Mouse (Mus musculus): ENCODE data around the gene Macrod2. TPM values are rescaled to one million over a fixed set of nuclear protein-coding genes. Genes with fewer than 3 reads are reported as not detected.
A peak's percentile ranks its signal among the peaks of the same experiment; 100 is the strongest.

Macrod2 gene
- polyA plus RNA-seq, 1 experiment from 2014 or later: 49.2 TPM

- Histone ChIP-seq H3K4me1 (ENCODE audit: control insufficient read depth, insufficient read depth, low read length) (peaks cover 5% of the 10 kb centered on the region), H3K36me3 (ENCODE audit: control insufficient read depth, insufficient read depth, low read length) (no peaks in the 10 kb centered on the region), H3K27me3 (replicated peaks; ENCODE audit: control insufficient read depth, insufficient read depth, low read length) (no peaks in the 10 kb centered on the region), H3K27ac (ENCODE audit: low read depth, low read length) (no peak overlapping the region), H3K9ac (ENCODE audit: low read length) (no peak overlapping the region), H3K9me3 (replicated peaks; ENCODE audit: control insufficient read depth, low read length) (no peaks in the 10 kb centered on the region), H3K4me2 (ENCODE audit: low read length) (no peak overlapping the region), H3K4me3 (ENCODE audit: low read depth, low read length) (no peak overlapping the region)
- no peak for ATAC-seq
- WGBS: 76% methylated on average over 3 of the region's 3 CpGs
- no peak for DNase-seq (ENCODE audit: low spot score)
Measured at GRCm38 (mm10) chr2:141571360-141571759, 1176.3 kb downstream of the Macrod2 start.

- ATAC-seq (no peak), DNase-seq (ENCODE audit: low spot score) (no peak)
- no peak overlapping the region for H3K9ac ChIP-seq (ENCODE audit: low read length)
- no peaks in the 10 kb centered on the region for H3K36me3 ChIP-seq (ENCODE audit: control insufficient read depth, insufficient read depth, low read length)
- H3K27ac ChIP-seq (ENCODE audit: low read depth, low read length): no peak overlapping the region
- H3K9me3 ChIP-seq (replicated peaks; ENCODE audit: control insufficient read depth, low read length): no peaks in the 10 kb centered on the region
- H3K4me2 ChIP-seq (ENCODE audit: low read length): no peak overlapping the region
- no peak overlapping the region for H3K4me3 ChIP-seq (ENCODE audit: low read depth, low read length)
- peaks cover 9% of the 10 kb centered on the region for H3K4me1 ChIP-seq (ENCODE audit: control insufficient read depth, insufficient read depth, low read length)
- H3K27me3 ChIP-seq (replicated peaks; ENCODE audit: control insufficient read depth, insufficient read depth, low read length): no peaks in the 10 kb centered on the region
Measured at GRCm38 (mm10) chr2:141578206-141578605, 1183.1 kb downstream of the Macrod2 start.

GRCm38 (mm10) chr2:141582431-141582830 lies 1187.3 kb downstream of the Macrod2 start:
- no peaks in the 10 kb centered on the region for H3K27me3 ChIP-seq (replicated peaks; ENCODE audit: control insufficient read depth, insufficient read depth, low read length)
- no peaks in the 10 kb centered on the region for H3K9me3 ChIP-seq (replicated peaks; ENCODE audit: control insufficient read depth, low read length)
- ATAC-seq: no peak
- no peak overlapping the region for H3K9ac ChIP-seq (ENCODE audit: low read length)
- H3K4me2 ChIP-seq (ENCODE audit: low read length): no peak overlapping the region
- peaks cover 4% of the 10 kb centered on the region; the same call in 1 of the 2 replicates for H3K4me1 ChIP-seq (ENCODE audit: control insufficient read depth, insufficient read depth, low read length)
- no peak overlapping the region for H3K27ac ChIP-seq (ENCODE audit: low read depth, low read length)
- DNase-seq (ENCODE audit: low spot score): no peak
- 56% methylated on average over 3 of the region's 3 CpGs for WGBS
- H3K36me3 ChIP-seq (ENCODE audit: control insufficient read depth, insufficient read depth, low read length): no peaks in the 10 kb centered on the region
- H3K4me3 ChIP-seq (ENCODE audit: low read depth, low read length): no peak overlapping the region

GRCm38 (mm10) chr2:141582933-141583332 lies 1187.8 kb downstream of the Macrod2 start:
- H3K4me2 ChIP-seq (ENCODE audit: low read length): no peak overlapping the region
- H3K27ac ChIP-seq (ENCODE audit: low read depth, low read length): no peak overlapping the region
- H3K36me3 ChIP-seq (ENCODE audit: control insufficient read depth, insufficient read depth, low read length): no peaks in the 10 kb centered on the region
- ATAC-seq: no peak
- H3K9me3 ChIP-seq (replicated peaks; ENCODE audit: control insufficient read depth, low read length): no peaks in the 10 kb centered on the region
- DNase-seq (ENCODE audit: low spot score): no peak
- peaks cover 4% of the 10 kb centered on the region; the same call in 1 of the 2 replicates for H3K4me1 ChIP-seq (ENCODE audit: control insufficient read depth, insufficient read depth, low read length)
- no peak overlapping the region for H3K9ac ChIP-seq (ENCODE audit: low read length)
- H3K27me3 ChIP-seq (replicated peaks; ENCODE audit: control insufficient read depth, insufficient read depth, low read length): no peaks in the 10 kb centered on the region
- WGBS: 7% methylated on average over 4 of the region's 4 CpGs
- no peak overlapping the region for H3K4me3 ChIP-seq (ENCODE audit: low read depth, low read length)

GRCm38 (mm10) chr2:141587290-141587689 lies 1192.2 kb downstream of the Macrod2 start:
- no peaks in the 10 kb centered on the region for H3K27me3 ChIP-seq (replicated peaks; ENCODE audit: control insufficient read depth, insufficient read depth, low read length)
- no peak overlapping the region for H3K27ac ChIP-seq (ENCODE audit: low read depth, low read length)
- WGBS: 62% methylated on average over 2 of the region's 2 CpGs
- peaks cover 4% of the 10 kb centered on the region; the same call in 1 of the 2 replicates for H3K4me1 ChIP-seq (ENCODE audit: control insufficient read depth, insufficient read depth, low read length)
- ATAC-seq: no peak
- H3K9me3 ChIP-seq (replicated peaks; ENCODE audit: control insufficient read depth, low read length): no peaks in the 10 kb centered on the region
- no peak overlapping the region for H3K9ac ChIP-seq (ENCODE audit: low read length)
- no peak overlapping the region for H3K4me2 ChIP-seq (ENCODE audit: low read length)
- no peak overlapping the region for H3K4me3 ChIP-seq (ENCODE audit: low read depth, low read length)
- DNase-seq (ENCODE audit: low spot score): no peak
- H3K36me3 ChIP-seq (ENCODE audit: control insufficient read depth, insufficient read depth, low read length): no peaks in the 10 kb centered on the region

- Histone ChIP-seq H3K9me3 (replicated peaks; ENCODE audit: control insufficient read depth, low read length) (no peaks in the 10 kb centered on the region), H3K27ac (ENCODE audit: low read depth, low read length) (no peak overlapping the region), H3K4me1 (ENCODE audit: control insufficient read depth, insufficient read depth, low read length) (no peaks in the 10 kb centered on the region), H3K4me3 (ENCODE audit: low read depth, low read length) (no peak overlapping the region), H3K27me3 (replicated peaks; ENCODE audit: control insufficient read depth, insufficient read depth, low read length) (no peaks in the 10 kb centered on the region), H3K9ac (ENCODE audit: low read length) (no peak overlapping the region), H3K36me3 (ENCODE audit: control insufficient read depth, insufficient read depth, low read length) (no peaks in the 10 kb centered on the region), H3K4me2 (ENCODE audit: low read length) (no peak overlapping the region)
- 91% methylated on average over 4 of the region's 4 CpGs for WGBS
- no peak for DNase-seq (ENCODE audit: low spot score)
- ATAC-seq: no peak
Measured at GRCm38 (mm10) chr2:141591326-141591725, 1196.2 kb downstream of the Macrod2 start.

DNA sequence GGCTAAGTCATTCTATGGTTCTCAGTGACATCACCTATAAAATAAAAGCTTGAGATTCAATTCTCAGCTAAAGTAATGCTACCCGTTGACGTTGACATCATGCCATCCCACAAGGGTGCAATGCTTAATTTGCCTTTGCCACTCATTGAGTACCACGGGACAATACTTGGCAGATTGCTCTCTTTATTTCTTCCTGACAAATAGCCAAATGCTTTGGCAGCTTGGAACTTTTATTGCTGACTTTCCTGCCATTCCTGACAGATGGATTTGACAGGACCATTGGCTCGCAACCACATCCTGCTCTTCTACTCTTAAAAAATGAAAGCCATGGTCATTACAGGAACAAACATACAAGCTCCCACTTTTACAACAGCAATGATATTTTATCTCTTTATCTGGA lies 1199.7 kb downstream of the Macrod2 start:
- Histone ChIP-seq H3K9me3 (replicated peaks; ENCODE audit: control insufficient read depth, low read length) (no peaks in the 10 kb centered on the region), H3K4me2 (ENCODE audit: low read length) (no peak overlapping the region), H3K27me3 (replicated peaks; ENCODE audit: control insufficient read depth, insufficient read depth, low read length) (no peaks in the 10 kb centered on the region), H3K4me1 (ENCODE audit: control insufficient read depth, insufficient read depth, low read length) (no peaks in the 10 kb centered on the region), H3K36me3 (ENCODE audit: control insufficient read depth, insufficient read depth, low read length) (no peaks in the 10 kb centered on the region), H3K9ac (ENCODE audit: low read length) (no peak overlapping the region), H3K4me3 (ENCODE audit: low read depth, low read length) (no peak overlapping the region), H3K27ac (ENCODE audit: low read depth, low read length) (no peak overlapping the region)
- WGBS: 56% methylated on average over 4 of the region's 4 CpGs
- ATAC-seq (no peak), DNase-seq (ENCODE audit: low spot score) (peak; percentile 56)

DNA sequence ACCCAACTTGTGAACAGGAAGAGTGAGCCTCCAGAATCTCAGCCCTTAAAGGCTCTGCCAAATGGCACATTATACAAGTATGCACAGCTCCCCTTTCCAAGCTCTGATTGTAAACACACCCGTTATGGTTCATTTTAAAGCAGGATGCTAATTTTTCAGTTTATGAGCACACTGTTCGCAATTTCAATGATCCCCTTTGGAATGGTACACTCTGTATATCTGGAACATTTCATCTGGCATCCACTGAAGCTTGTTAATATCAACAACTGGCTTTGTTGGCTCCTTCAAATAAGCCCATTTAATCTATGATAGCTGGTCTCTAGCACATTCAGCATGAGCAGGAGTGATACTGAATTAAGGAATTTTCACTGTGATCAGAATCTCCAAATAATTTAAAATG lies 1222.6 kb downstream of the Macrod2 start:
- peak; percentile 32; the same call in 1 of the 2 replicates for ATAC-seq
- H3K27ac ChIP-seq (ENCODE audit: low read depth, low read length): no peak overlapping the region

DNA sequence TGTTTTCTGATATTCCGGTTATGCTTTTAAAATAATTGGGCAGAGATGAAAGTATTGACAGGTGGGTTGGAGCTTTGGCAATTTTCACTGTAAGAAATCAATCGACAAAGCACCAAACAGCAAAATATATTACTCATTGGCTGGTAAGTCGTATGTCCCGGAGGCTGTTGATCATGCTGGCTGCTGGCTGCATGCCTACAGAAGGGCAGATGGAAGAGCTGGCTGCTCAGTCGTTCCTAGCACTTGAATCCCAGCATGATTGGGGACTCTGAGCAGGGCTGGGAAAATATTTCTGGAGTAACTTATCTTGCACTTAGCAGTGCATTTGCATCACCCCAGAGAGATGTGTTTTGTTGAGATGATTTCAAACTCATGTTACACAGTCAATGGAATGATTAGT lies 1223.1 kb downstream of the Macrod2 start:
- H3K9ac ChIP-seq (ENCODE audit: low read length): no peak overlapping the region
- H3K4me3 ChIP-seq (ENCODE audit: low read depth, low read length): no peak overlapping the region
- no peak overlapping the region for H3K27ac ChIP-seq (ENCODE audit: low read depth, low read length)
- ATAC-seq: peak; percentile 83; the same call in 1 of the 2 replicates
- no peaks in the 10 kb centered on the region for H3K4me1 ChIP-seq (ENCODE audit: control insufficient read depth, insufficient read depth, low read length)
- H3K36me3 ChIP-seq (ENCODE audit: control insufficient read depth, insufficient read depth, low read length): no peaks in the 10 kb centered on the region
- H3K9me3 ChIP-seq (replicated peaks; ENCODE audit: control insufficient read depth, low read length): no peaks in the 10 kb centered on the region
- no peaks in the 10 kb centered on the region for H3K27me3 ChIP-seq (replicated peaks; ENCODE audit: control insufficient read depth, insufficient read depth, low read length)
- WGBS: 63% methylated on average over 5 of the region's 5 CpGs
- H3K4me2 ChIP-seq (ENCODE audit: low read length): no peak overlapping the region
- DNase-seq (ENCODE audit: low spot score): peak; percentile 79

More for the DNA sequence above, 1222.6 kb downstream of the Macrod2 start:
- Histone ChIP-seq H3K4me1 (ENCODE audit: control insufficient read depth, insufficient read depth, low read length) (no peaks in the 10 kb centered on the region), H3K9ac (ENCODE audit: low read length) (no peak overlapping the region), H3K36me3 (ENCODE audit: control insufficient read depth, insufficient read depth, low read length) (no peaks in the 10 kb centered on the region), H3K4me3 (ENCODE audit: low read depth, low read length) (no peak overlapping the region), H3K4me2 (ENCODE audit: low read length) (no peak overlapping the region), H3K27me3 (replicated peaks; ENCODE audit: control insufficient read depth, insufficient read depth, low read length) (no peaks in the 10 kb centered on the region), H3K9me3 (replicated peaks; ENCODE audit: control insufficient read depth, low read length) (no peaks in the 10 kb centered on the region)
- WGBS: 83% methylated on average over 2 of the region's 2 CpGs
- DNase-seq (ENCODE audit: low spot score): peak; percentile 70

All from forebrain, embryonic 14.5 days (tissue).